Mouse (Mus musculus) brain, embryonic 14.5 days (tissue): Measurements from ENCODE around the gene Zfyve21.

Source experiments
- CTCF ChIP-seq: fragments of 200-500 bp; IDR thresholded peaks from 2 replicates; pipeline ENCODE4 v1.5.1; 2012; ENCODE audit warnings: inconsistent platforms, mild to moderate bottlenecking, moderate library complexity, borderline replicate concordance; ENCODE audit not compliant: insufficient read depth, insufficient read length; ENCODE audit errors: extremely low read depth
- POLR2A ChIP-seq: fragments of 200-500 bp; IDR thresholded peaks from 2 replicates; pipeline ENCODE4 v1.6.1; 2012; ENCODE audit warnings: mild to moderate bottlenecking, inconsistent platforms, borderline replicate concordance; ENCODE audit not compliant: poor library complexity, insufficient read depth, insufficient read length, severe bottlenecking; ENCODE audit errors: extremely low read depth

DNA sequence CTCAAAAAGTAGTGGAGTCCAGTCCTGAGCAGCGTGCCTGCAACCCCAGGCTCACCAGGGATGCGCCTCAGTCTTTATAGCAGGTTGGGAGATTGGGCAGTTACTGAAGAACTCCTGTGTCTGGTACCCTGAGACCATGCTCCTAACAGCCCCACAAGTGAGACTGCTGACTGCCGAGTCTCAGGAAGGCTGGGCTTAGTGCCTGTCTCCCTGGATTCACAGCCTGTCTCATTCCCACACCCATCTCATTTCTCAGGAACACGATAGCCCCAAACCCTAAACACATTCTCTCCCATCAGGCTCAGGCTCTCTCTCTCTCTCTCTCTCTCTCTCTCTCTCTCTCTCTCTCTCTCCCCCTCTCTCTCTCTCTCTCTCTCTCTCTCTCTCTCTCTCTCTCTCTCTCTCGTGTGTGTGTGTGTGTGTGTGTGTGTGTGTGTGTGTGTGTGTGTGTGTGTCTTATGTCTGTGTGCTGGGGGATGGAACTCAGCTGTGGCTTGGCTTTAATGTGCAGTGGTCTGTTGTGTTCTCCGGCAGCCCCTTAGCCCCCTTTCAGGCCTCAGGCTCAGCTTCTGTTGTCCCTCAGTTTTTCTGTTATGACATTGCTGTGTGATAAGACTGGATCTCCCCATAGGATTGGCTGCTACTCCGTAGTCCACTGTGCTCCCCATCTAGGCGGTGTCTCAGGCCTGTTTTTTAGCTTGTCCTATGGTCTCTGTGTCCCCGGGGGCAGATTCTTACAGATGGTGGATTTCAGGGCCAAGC, 44.0 kb upstream of the Zfyve21 start:
- TF ChIP-seq CTCF (no peak), POLR2A (no peak)
